In genomic region chr11:82844771-82845414, GRCm38 (mm10) we compare ENCODE assay signal across 11 mouse cellular contexts. TPM values are rescaled to one million over a fixed set of nuclear protein-coding genes. Genes with fewer than 3 reads are reported as not detected.
DNase-seq lines count a peak whose midpoint lies in the region; ATAC-seq and TF ChIP-seq lines count a peak whose summit lies in the region.
"Had no signal": no experiment of that assay in that cellular context is flagged by ENCODE, and none has a peak within 500 bp of the region (broad histone marks: within the 10 kb centered on the region; RNA-seq: fewer than 3 reads in every experiment).

No protein-coding gene starts in this region.

- no peaks in the 10 kb centered on the region for H3K4me1 ChIP-seq in cerebellum, adult 2 months (ENCODE audit: control insufficient read depth, insufficient read depth, low read length)
- peaks cover 33% of the 10 kb centered on the region for H3K4me1 ChIP-seq in limb, embryonic 13.5 days
- peaks cover 19% of the 10 kb centered on the region for H3K4me1 ChIP-seq in limb, embryonic 10.5 days
- peaks cover 20% of the 10 kb centered on the region for H3K4me1 ChIP-seq in hindbrain, embryonic 13.5 days (replicated peaks)

- no peak for TF ChIP-seq POLR2A in cerebellum, adult 2 months (IDR thresholded peaks at IDR 0.05; ENCODE audit: borderline replicate concordance, insufficient read depth, low read length)

- no peak for DNase-seq in cerebellum, adult 2 months
- no peak for DNase-seq in cerebellum, adult 11-12 months
- no peak for DNase-seq in limb, embryonic 10.5 days (ENCODE audit: low spot score)
- no peak for DNase-seq in cerebellum, postnatal 36 days
- no peak for DNase-seq in cerebellum, postnatal 4 days (ENCODE audit: low spot score in 2 of 2)

- no peak for ATAC-seq in limb, embryonic 13.5 days (ENCODE audit: low FRiP score, low read depth)
- no peak for ATAC-seq in hindbrain, embryonic 13.5 days (ENCODE audit: low FRiP score)
- 0 out of 2 replicates have a peak, but pooled peaks have one; percentile 4 for ATAC-seq in monocyte, adult 5-6 weeks (replicated peaks; ENCODE audit: insufficient number of reproducible peaks, low FRiP score, low TSS enrichment, poor library complexity, severe bottlenecking)

- H3K9me3 ChIP-seq in limb, embryonic 13.5 days: no peaks in the 10 kb centered on the region
- no peaks in the 10 kb centered on the region for H3K9me3 ChIP-seq in limb, embryonic 10.5 days (replicated peaks)
- H3K9me3 ChIP-seq in hindbrain, embryonic 13.5 days: no peaks in the 10 kb centered on the region

- H3K27me3 ChIP-seq in cerebellum, adult 2 months (ENCODE audit: control insufficient read depth, insufficient read depth, low read length): no peaks in the 10 kb centered on the region
- no peaks in the 10 kb centered on the region for H3K27me3 ChIP-seq in limb, embryonic 13.5 days
- H3K27me3 ChIP-seq in limb, embryonic 10.5 days (ENCODE audit: low read depth, poor library complexity, severe bottlenecking): peaks cover 11% of the 10 kb centered on the region; the same call in 1 of the 2 replicates
- H3K27me3 ChIP-seq in hindbrain, embryonic 13.5 days: no peaks in the 10 kb centered on the region

- TF ChIP-seq CTCF in cerebellum, adult 2 months (IDR thresholded peaks at IDR 0.05; ENCODE audit: borderline replicate concordance, insufficient read depth, low read depth, low read length): no peak

- H3K27ac ChIP-seq in cerebellum, adult 2 months (ENCODE audit: insufficient read depth, low read length): peak overlapping the region; percentile 36; the same call in 1 of the 2 replicates
- H3K27ac ChIP-seq in limb, embryonic 13.5 days: no peak overlapping the region
- H3K27ac ChIP-seq in limb, embryonic 10.5 days: no peak overlapping the region
- peak overlapping the region; percentile 10; the same call in 1 of the 2 replicates for H3K27ac ChIP-seq in hindbrain, embryonic 13.5 days

- peak overlapping the region; percentile 29; the same call in 1 of the 2 replicates for H3K4me2 ChIP-seq in limb, embryonic 13.5 days (replicated peaks)
- H3K4me2 ChIP-seq in hindbrain, embryonic 13.5 days: no peak overlapping the region

- H3K4me3 ChIP-seq in cerebellum, adult 2 months (replicated peaks; ENCODE audit: insufficient read depth, low read depth, low read length): no peak overlapping the region
- H3K4me3 ChIP-seq in limb, embryonic 13.5 days: no peak overlapping the region
- H3K4me3 ChIP-seq in limb, embryonic 10.5 days: no peak overlapping the region
- H3K4me3 ChIP-seq in hindbrain, embryonic 13.5 days: no peak overlapping the region

- whole genome bisulfite sequencing in cerebellum, adult 2 months: 69% methylated on average over 11 of the region's 11 CpGs
- WGBS in limb, embryonic 13.5 days: 73% methylated on average over 11 of the region's 11 CpGs
- 71% methylated on average over 11 of the region's 11 CpGs for WGBS in limb, embryonic 10.5 days
- WGBS in hindbrain, embryonic 13.5 days: 72% methylated on average over 11 of the region's 11 CpGs

- no peaks in the 10 kb centered on the region for H3K36me3 ChIP-seq in limb, embryonic 13.5 days
- H3K36me3 ChIP-seq in limb, embryonic 10.5 days: no peaks in the 10 kb centered on the region
- H3K36me3 ChIP-seq in hindbrain, embryonic 13.5 days: no peaks in the 10 kb centered on the region

- no peak overlapping the region for H3K9ac ChIP-seq in limb, embryonic 13.5 days
- peak overlapping the region; percentile 65; the same call in 1 of the 2 replicates for H3K9ac ChIP-seq in hindbrain, embryonic 13.5 days

RNA-seq across cellular contexts. Expression of gene Rffl, which starts 26.1 kb away (rescaled TPM):
- polyA plus RNA-seq in cerebellum, adult 2 months (2012; rRNA removed): 16.8 and 18.6 TPM in 2 replicates
- polyA plus RNA-seq in limb, embryonic 13.5 days (2015; fragmentation: Nextera tagmentation; extraction: Ambion mirVana): 12.3 and 14.7 TPM in 2 replicates
- polyA plus RNA-seq in limb, embryonic 10.5 days (2016; fragmentation: Nextera tagmentation; extraction: Ambion mirVana): 8.6 and 10.6 TPM in 2 replicates
- polyA plus RNA-seq in hindbrain, embryonic 13.5 days (2015; fragmentation: Nextera tagmentation; extraction: Ambion mirVana): 4.7 and 5.6 TPM in 2 replicates
- 13.3 to 17.8 TPM (median 16.3 TPM) in 3 replicates for total RNA-seq in monocyte, adult 5-6 weeks (2017)

RNA-seq across cellular contexts. Expression of gene Rad51d, which starts 45.5 kb away (rescaled TPM):
- 20.9 and 21.2 TPM in 2 replicates for polyA plus RNA-seq in cerebellum, adult 2 months (2012; rRNA removed)
- 9.5 and 12.6 TPM in 2 replicates for polyA plus RNA-seq in limb, embryonic 13.5 days (2015; fragmentation: Nextera tagmentation; extraction: Ambion mirVana)
- polyA plus RNA-seq in limb, embryonic 10.5 days (2016; fragmentation: Nextera tagmentation; extraction: Ambion mirVana): 12.8 and 13.7 TPM in 2 replicates
- polyA plus RNA-seq in hindbrain, embryonic 13.5 days (2015; fragmentation: Nextera tagmentation; extraction: Ambion mirVana): 12.3 and 13.4 TPM in 2 replicates
- 7.7 to 17.1 TPM (median 16.1 TPM) in 3 replicates for total RNA-seq in monocyte, adult 5-6 weeks (2017)

RNA-seq across cellular contexts. Expression of gene Fndc8, which starts 47.0 kb away (rescaled TPM):
- not detected in 2 replicates for polyA plus RNA-seq in cerebellum, adult 2 months (2012; rRNA removed)
- polyA plus RNA-seq in limb, embryonic 13.5 days (2015; fragmentation: Nextera tagmentation; extraction: Ambion mirVana): 0.19 and 0.23 TPM in 2 replicates
- 0.18 and 0.35 TPM in 2 replicates for polyA plus RNA-seq in limb, embryonic 10.5 days (2016; fragmentation: Nextera tagmentation; extraction: Ambion mirVana)
- polyA plus RNA-seq in hindbrain, embryonic 13.5 days (2015; fragmentation: Nextera tagmentation; extraction: Ambion mirVana): 0.71 and 0.80 TPM in 2 replicates
- not detected in 3 replicates for total RNA-seq in monocyte, adult 5-6 weeks (2017)
- total RNA-seq: adrenal gland, postnatal 36 days; gastrocnemius, adult 8-10 months; left cerebral cortex, adult 8-10 months had no signal

Comparison
In these comparisons a context has a peak if more than half of its experiments do, and no peak if none do; other contexts are left out.
1. H3K27ac ChIP-seq: peak in cerebellum, adult 2 months (single experiment) and hindbrain, embryonic 13.5 days (single experiment); none in limb, embryonic 13.5 days (single experiment) and limb, embryonic 10.5 days (single experiment).